Comparison of ENCODE assay signal across 8 mouse cellular contexts in the genomic region with DNA sequence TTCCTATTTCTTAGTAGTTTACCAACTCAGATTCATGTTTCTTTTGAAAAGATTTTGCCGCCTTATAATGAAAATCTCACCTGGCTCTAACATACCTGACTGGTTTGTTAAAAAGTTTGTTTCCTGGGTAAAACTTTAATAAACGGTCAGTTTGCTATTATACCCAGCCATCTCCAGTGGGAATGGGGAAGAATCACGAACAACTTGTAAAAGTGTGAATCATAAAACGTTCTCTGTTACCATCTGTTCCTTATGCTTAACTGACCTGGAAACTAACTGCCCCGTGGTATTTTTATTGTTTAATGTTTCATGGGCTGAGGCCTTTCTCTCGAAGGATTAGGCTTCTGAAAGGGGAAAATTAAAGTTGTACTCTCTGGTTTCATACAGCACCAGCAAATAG. TPM values are rescaled to one million over a fixed set of nuclear protein-coding genes. Genes with fewer than 3 reads are reported as not detected.
A peak's percentile ranks its signal among the peaks of the same experiment; 100 is the strongest.
DNase-seq lines count a peak whose midpoint lies in the region; ATAC-seq and TF ChIP-seq lines count a peak whose summit lies in the region.

No protein-coding gene starts in this region.

- no peaks in the 10 kb centered on the region for H3K9me3 ChIP-seq in lung, embryonic 14.5 days (ENCODE audit: low read depth, low read length)
- no peaks in the 10 kb centered on the region for H3K9me3 ChIP-seq in forebrain, embryonic 11.5 days (ENCODE audit: control insufficient read depth, low read length)
- no peaks in the 10 kb centered on the region for H3K9me3 ChIP-seq in limb, embryonic 11.5 days (ENCODE audit: control insufficient read depth, low read length)
- no peaks in the 10 kb centered on the region for H3K9me3 ChIP-seq in neural tube, embryonic 15.5 days (replicated peaks)

- TF ChIP-seq CTCF in lung, embryonic 14.5 days (IDR thresholded peaks at IDR 0.05; ENCODE audit: low read depth), result no peak

- peaks cover 5% of the 10 kb centered on the region for H3K4me1 ChIP-seq in lung, embryonic 14.5 days (ENCODE audit: insufficient read depth)
- no peaks in the 10 kb centered on the region; the same call in 1 of the 2 replicates for H3K4me1 ChIP-seq in forebrain, embryonic 11.5 days (replicated peaks; ENCODE audit: control insufficient read depth, insufficient read depth, low read length)
- H3K4me1 ChIP-seq in limb, embryonic 11.5 days (ENCODE audit: control insufficient read depth, insufficient read depth, low read length), result no peaks in the 10 kb centered on the region
- H3K4me1 ChIP-seq in neural tube, embryonic 15.5 days, result peaks cover 22% of the 10 kb centered on the region

- no peak for ATAC-seq in lung, embryonic 14.5 days (ENCODE audit: insufficient read depth)
- ATAC-seq in forebrain, embryonic 11.5 days (replicated peaks; ENCODE audit: low FRiP score), result no peak
- no peak for ATAC-seq in limb, embryonic 11.5 days (ENCODE audit: insufficient number of reproducible peaks, low FRiP score, low TSS enrichment, low read depth)
- peak; percentile 0; the same call in 1 of the 2 replicates for ATAC-seq in neural tube, embryonic 15.5 days (ENCODE audit: low FRiP score)
- ATAC-seq in frontal cortex, adult (ENCODE audit: low TSS enrichment), result no peak

- H3K27me3 ChIP-seq in lung, embryonic 14.5 days (ENCODE audit: insufficient read depth, low read length), result no peaks in the 10 kb centered on the region
- H3K27me3 ChIP-seq in forebrain, embryonic 11.5 days (ENCODE audit: control insufficient read depth, insufficient read depth, low read length), result no peaks in the 10 kb centered on the region
- no peaks in the 10 kb centered on the region for H3K27me3 ChIP-seq in limb, embryonic 11.5 days (ENCODE audit: control insufficient read depth, insufficient read depth, low read length)
- no peaks in the 10 kb centered on the region for H3K27me3 ChIP-seq in neural tube, embryonic 15.5 days (replicated peaks)

- no peaks in the 10 kb centered on the region for H3K36me3 ChIP-seq in lung, embryonic 14.5 days (ENCODE audit: insufficient read depth)
- H3K36me3 ChIP-seq in forebrain, embryonic 11.5 days (ENCODE audit: control insufficient read depth, insufficient read depth, low read length), result no peaks in the 10 kb centered on the region
- no peaks in the 10 kb centered on the region for H3K36me3 ChIP-seq in limb, embryonic 11.5 days (ENCODE audit: control insufficient read depth, insufficient read depth, low read length)
- no peaks in the 10 kb centered on the region for H3K36me3 ChIP-seq in neural tube, embryonic 15.5 days

- no peak overlapping the region for H3K27ac ChIP-seq in lung, embryonic 14.5 days (ENCODE audit: low read depth)
- no peak overlapping the region for H3K27ac ChIP-seq in forebrain, embryonic 11.5 days (ENCODE audit: low read depth, low read length)
- no peak overlapping the region for H3K27ac ChIP-seq in limb, embryonic 11.5 days (replicated peaks; ENCODE audit: low read depth, low read length)
- peak overlapping the region; percentile 96; the same call in 1 of the 2 replicates for H3K27ac ChIP-seq in neural tube, embryonic 15.5 days (replicated peaks)

- peak overlapping the region; percentile 20 for H3K9ac ChIP-seq in lung, embryonic 14.5 days
- H3K9ac ChIP-seq in forebrain, embryonic 11.5 days (ENCODE audit: low read length), result peak overlapping the region; percentile 41; the same call in 1 of the 2 replicates
- H3K9ac ChIP-seq in limb, embryonic 11.5 days (ENCODE audit: low read length), result peak overlapping the region; percentile 30; the same call in 1 of the 2 replicates
- H3K9ac ChIP-seq in neural tube, embryonic 15.5 days (replicated peaks), result 0 out of 2 replicates have a peak overlapping the region, but pooled peaks have one; percentile 9

- peak overlapping the region; percentile 91 for H3K4me3 ChIP-seq in lung, embryonic 14.5 days (ENCODE audit: low read depth, low read length)
- peak overlapping the region; percentile 89; the same call in 1 of the 2 replicates for H3K4me3 ChIP-seq in forebrain, embryonic 11.5 days (ENCODE audit: low read depth, low read length)
- H3K4me3 ChIP-seq in limb, embryonic 11.5 days (ENCODE audit: low read depth, low read length), result no peak overlapping the region
- peak overlapping the region; percentile 97 for H3K4me3 ChIP-seq in neural tube, embryonic 15.5 days (replicated peaks)

- DNase-seq in lung, embryonic 14.5 days, result peak; percentile 17
- DNase-seq in lung, postnatal 10 days, result no peak
- DNase-seq in forebrain, embryonic 11.5 days (ENCODE audit: low spot score), result no peak
- no peak for DNase-seq in limb, embryonic 11.5 days (ENCODE audit: low spot score)
- DNase-seq in layer of hippocampus, postnatal 25 days (ENCODE audit: extremely low spot score in 1 of 2, low spot score in 1 of 2), result no peak
- DNase-seq in ovary, postnatal 14 days (ENCODE audit: low spot score), result no peak

- 45% methylated on average over 6 of the region's 6 CpGs for WGBS in lung, embryonic 14.5 days
- 42% methylated on average over 6 of the region's 6 CpGs for WGBS in forebrain, embryonic 11.5 days
- 55% methylated on average over 6 of the region's 6 CpGs for WGBS in limb, embryonic 11.5 days
- WGBS in neural tube, embryonic 15.5 days, result 46% methylated on average over 6 of the region's 6 CpGs

- peak overlapping the region; percentile 74 for H3K4me2 ChIP-seq in lung, embryonic 14.5 days
- H3K4me2 ChIP-seq in forebrain, embryonic 11.5 days (ENCODE audit: low read depth, low read length, severe bottlenecking), result peak overlapping the region; percentile 73
- H3K4me2 ChIP-seq in limb, embryonic 11.5 days (ENCODE audit: low read depth, severe bottlenecking), result peak overlapping the region; percentile 81
- H3K4me2 ChIP-seq in neural tube, embryonic 15.5 days, result peak overlapping the region; percentile 73

RNA-seq across cellular contexts. Expression of a gene that starts 0.6 kb away (rescaled TPM):
- polyA plus RNA-seq in lung, embryonic 14.5 days (2014; fragmentation: Nextera tagmentation; extraction: Ambion mirVana), result 76.3 and 78.6 TPM in 2 replicates
- 64.6 and 72.1 TPM in 2 replicates for polyA plus RNA-seq in forebrain, embryonic 11.5 days (2014; fragmentation: Nextera tagmentation; extraction: Ambion mirVana)
- polyA plus RNA-seq in limb, embryonic 11.5 days (2014; fragmentation: Nextera tagmentation; extraction: Ambion mirVana), result 45.0 and 45.1 TPM in 2 replicates
- polyA plus RNA-seq in neural tube, embryonic 15.5 days (2015; fragmentation: Nextera tagmentation; extraction: Ambion mirVana), result 50.0 and 52.7 TPM in 2 replicates
- 10 to 100 TPM; 65.5 to 95.4 TPM for total RNA-seq in layer of hippocampus, postnatal 25 days (2021)

RNA-seq across cellular contexts. Expression of a gene that starts 29.4 kb away (rescaled TPM):
- polyA plus RNA-seq in lung, embryonic 14.5 days (2014; fragmentation: Nextera tagmentation; extraction: Ambion mirVana), result 77.8 and 80.2 TPM in 2 replicates
- polyA plus RNA-seq in forebrain, embryonic 11.5 days (2014; fragmentation: Nextera tagmentation; extraction: Ambion mirVana), result 85.2 and 92.3 TPM in 2 replicates
- polyA plus RNA-seq in limb, embryonic 11.5 days (2014; fragmentation: Nextera tagmentation; extraction: Ambion mirVana), result 102 and 107 TPM in 2 replicates
- polyA plus RNA-seq in neural tube, embryonic 15.5 days (2015; fragmentation: Nextera tagmentation; extraction: Ambion mirVana), result 42.3 and 47.5 TPM in 2 replicates
- 10 to 100 TPM; 30.8 to 35.0 TPM for total RNA-seq in layer of hippocampus, postnatal 25 days (2021)

RNA-seq across cellular contexts. Expression of a gene that starts 49.2 kb away (rescaled TPM):
- 13.4 and 14.0 TPM in 2 replicates for polyA plus RNA-seq in lung, embryonic 14.5 days (2014; fragmentation: Nextera tagmentation; extraction: Ambion mirVana)
- polyA plus RNA-seq in forebrain, embryonic 11.5 days (2014; fragmentation: Nextera tagmentation; extraction: Ambion mirVana), result 12.5 and 14.5 TPM in 2 replicates
- polyA plus RNA-seq in limb, embryonic 11.5 days (2014; fragmentation: Nextera tagmentation; extraction: Ambion mirVana), result 3.8 and 4.1 TPM in 2 replicates
- 5.5 and 7.4 TPM in 2 replicates for polyA plus RNA-seq in neural tube, embryonic 15.5 days (2015; fragmentation: Nextera tagmentation; extraction: Ambion mirVana)
- 1 to 10 TPM; 8.4 to 9.3 TPM for total RNA-seq in layer of hippocampus, postnatal 25 days (2021)
